Mouse (Mus musculus): ENCODE measurements at regions not wholly inside any gene's neighbourhood (a gene's known extent, or its start where the extent isn't known, plus 50 kb on each side); places are given as distances from the start of the nearest gene placed in this dataset.

DNA sequence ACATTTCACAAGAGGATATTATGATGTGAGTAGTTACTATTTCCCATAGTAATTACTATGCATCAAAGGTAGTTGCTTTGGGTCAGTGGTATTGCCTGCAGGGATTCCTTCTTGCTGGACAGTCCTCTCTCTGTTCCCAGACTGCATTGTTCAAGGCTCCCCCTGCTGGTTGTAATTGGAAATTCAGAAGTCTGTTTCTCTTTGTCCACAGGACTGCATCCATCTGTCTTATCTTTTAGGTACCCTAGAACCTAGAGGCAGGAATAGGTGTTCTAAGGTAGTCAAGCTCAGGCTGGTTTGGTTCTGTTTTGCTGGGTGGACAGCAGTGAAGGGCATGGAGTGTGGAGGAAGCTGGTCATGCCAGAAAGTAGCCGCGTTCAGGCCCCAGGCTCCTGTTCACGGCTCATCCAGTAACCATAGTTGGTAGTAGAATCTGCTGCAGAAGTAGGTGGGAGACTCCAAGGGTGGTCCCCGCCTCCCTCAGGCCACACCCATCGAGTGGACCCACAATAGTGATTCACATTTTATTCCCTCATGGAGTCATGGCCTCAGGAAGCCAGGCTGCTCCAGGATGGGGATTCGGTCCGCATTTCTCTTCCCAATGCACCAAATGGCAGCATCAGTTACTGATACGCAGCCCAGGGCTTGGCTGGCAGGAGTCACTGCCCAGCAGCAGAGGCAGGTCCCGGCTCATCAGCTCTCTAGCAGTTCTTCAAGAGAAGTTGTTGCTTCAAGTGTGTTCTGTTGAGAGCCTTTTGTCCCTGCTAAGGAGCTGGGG, 51.7 kb upstream of the Caprin1 start:
- DNase-seq (ENCODE audit: low spot score in 2 of 2) = peak in 1 of 2 experiments; percentile 67

DNA sequence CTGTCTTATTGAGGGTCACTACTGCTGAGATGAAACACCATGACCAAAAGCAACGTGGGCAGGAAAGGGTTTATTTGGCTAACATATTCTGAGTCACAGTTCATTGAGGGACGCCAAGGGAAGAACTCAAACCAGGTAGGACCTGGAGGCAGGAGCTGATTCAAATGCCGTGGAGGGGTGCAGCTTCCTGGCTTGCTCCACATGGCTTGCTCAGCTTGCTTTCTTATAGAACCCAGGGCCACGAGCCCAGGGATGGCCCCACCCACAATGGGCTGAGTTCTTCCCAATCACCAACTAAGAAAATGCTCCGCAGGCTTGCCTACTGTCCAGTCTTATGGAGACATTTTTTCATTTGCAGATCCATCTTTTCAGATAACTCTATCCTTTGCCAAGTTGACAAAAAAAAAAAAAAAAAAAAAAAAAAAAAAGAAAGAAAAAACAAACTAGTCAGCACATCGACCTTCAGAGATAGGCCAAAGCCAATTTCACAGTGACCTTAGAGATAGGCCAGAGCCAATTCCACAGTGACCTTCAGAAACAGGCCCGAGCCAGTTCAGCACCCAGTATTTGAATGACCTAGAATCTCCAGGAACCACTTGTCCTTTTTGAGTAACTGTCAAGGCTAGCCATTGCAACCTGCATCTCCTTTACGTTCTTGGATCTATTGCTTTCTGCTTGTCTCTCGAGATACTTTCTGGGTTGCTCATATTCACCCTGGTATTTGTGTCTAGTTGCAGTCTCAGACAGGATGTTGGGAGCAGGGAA, 52.5 kb upstream of the Caprin1 start:
- no peak for DNase-seq (ENCODE audit: low spot score in 2 of 2)

DNA sequence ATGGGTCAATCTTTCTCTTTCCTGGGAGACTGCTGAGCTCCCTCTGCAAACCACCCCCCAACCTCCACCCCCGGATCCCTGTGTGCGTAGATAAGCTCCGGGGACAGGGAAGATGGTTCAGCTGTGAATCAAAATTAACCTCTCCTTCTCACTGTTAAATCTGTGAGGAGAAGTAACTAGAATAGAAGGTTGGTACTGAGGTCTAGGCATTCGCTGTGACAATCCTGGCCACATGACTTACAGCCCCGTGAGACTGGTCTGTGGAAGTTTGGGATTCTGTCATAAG, 53.0 kb upstream of the Caprin1 start:
- no peak for DNase-seq (ENCODE audit: low spot score in 2 of 2)

DNA sequence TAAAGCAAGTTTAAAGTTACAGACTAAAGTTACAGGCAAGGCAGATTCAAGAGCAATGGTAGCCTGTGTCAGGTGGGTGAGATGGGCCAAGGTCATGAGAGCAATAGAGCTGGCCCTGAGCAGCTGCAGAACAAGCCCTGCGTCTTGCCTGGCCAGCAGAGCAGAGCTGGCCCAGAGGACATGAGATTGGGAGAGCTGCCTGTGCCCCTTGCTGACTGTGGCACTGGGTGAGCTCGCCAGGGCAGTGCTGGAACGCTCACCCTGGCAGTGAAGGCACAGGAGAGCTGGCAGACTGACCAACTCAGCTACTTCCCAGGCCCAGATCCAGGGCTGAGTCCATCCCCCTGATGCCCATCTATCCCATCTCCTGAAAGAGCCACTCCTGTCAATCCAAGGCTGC, 53.7 kb upstream of the Caprin1 start:
- DNase-seq (ENCODE audit: low spot score in 2 of 2) = no peak

DNA sequence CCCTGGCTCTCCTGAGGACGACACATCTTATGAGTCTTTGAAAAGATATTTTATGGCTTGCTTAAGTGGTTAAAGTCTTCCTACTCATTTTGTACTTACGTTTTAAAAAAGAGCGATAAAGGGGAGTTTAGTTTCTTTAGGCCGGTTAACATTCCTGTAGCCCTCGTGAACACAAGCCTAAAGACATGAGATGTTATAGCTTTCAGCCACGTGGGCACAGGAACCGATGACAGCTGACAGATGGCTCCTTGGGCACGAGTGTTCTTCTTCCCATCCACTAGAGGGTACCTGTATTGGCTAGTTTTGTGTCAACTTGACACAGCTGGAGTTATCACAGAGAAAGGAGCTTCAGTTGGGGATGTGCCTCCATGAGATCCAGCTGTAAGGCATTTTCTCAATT, 63.8 kb upstream of the Caprin1 start:
- DNase-seq (ENCODE audit: low spot score in 2 of 2) = no peak

DNA sequence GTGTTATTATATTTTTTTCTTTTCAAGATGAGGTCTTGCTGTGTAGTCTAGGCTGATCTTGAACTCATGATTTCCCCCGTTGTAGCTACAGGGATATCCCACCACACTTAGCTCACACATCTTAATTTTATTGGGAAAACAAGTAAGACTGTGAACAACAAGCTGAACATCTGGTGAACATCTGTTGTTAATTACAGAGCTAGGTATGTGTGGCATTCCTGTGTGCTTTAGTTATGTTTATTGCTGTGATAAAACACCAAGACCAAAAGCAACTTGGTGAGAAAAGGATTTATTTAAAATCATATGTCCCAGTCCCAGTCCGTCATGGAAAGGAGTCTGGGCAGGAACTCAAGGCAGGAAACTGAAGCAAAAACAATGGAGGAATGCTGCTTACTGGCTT, 66.8 kb upstream of the Caprin1 start:
- DNase-seq (ENCODE audit: low spot score in 2 of 2) = no peak

DNA sequence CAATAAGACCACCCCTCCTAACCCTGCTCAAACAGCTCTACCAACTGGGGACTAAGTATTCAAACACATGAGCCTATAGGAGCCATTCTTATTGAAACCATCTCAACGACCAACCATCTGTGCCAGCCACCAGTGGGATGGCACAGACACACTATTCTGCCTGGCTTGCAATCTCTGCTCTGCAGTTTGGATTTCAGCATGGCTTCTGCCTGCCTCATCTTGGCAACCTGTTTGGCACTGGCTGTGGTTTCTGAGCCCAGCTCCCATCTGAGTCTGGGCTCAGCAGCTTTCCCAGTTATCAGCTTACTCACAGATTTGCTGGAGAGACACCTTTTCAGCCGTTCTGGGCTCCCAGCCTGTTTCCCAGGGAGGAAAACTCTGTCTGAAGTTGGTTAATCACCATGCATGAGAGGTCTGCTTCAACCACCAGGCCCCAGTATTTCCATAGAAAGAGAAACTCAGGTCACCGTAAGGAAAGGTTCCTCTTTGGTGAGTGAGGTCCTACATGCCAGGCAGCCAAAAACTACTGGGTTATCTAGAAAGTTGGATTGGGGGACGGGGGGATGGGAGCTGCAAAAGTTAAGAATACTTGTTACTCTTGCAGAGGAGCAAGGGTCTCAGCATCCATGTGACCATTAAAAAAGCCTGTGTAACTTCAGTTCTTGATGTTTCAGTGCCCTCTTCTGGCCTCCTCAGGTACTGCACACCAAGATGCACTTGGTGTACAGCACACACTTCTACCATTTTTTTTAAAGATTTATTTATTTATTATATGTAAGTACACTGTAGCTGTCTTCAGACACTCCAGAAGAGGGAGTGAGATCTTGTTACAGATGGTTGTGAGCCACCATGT, 68.1 kb upstream of the Caprin1 start:
- peak; percentile 23 to 56 for DNase-seq (ENCODE audit: low spot score in 2 of 2)

DNA sequence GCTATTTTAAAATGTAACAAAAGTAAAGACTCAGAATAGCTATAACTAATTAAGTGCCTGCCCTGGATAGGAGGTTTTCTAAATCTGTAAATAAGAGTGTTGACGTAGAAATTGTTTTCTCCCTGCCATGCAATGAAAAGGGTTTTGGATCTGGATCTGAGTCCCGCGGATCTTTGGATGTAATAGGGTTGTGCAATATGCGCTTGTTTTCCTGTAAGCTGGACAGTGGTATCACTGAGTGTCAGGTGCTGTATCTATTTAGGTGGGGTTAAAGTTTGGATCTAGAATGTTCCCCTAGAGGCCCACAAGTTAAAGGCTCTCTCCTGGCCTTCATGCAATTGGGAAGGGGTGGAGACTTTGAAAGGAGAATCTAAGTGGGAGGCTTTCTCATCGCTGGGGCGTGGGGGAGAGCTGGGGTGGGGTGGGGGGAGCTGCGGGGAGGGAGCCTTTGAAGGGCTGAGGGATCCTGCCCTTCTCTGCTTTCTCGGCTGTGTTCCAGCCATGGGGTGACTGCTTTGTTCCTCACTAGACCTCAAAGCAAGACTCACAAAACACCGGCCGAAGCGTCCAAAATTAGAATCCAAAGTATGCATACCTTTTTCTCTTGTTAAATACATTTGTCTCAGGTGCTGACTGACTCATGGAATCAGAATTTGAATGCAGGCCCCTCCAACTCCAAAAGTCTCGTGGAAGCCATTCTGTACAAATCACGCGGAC, 70.0 kb upstream of the Caprin1 start:
- DNase-seq (ENCODE audit: low spot score in 2 of 2) = no peak

DNA sequence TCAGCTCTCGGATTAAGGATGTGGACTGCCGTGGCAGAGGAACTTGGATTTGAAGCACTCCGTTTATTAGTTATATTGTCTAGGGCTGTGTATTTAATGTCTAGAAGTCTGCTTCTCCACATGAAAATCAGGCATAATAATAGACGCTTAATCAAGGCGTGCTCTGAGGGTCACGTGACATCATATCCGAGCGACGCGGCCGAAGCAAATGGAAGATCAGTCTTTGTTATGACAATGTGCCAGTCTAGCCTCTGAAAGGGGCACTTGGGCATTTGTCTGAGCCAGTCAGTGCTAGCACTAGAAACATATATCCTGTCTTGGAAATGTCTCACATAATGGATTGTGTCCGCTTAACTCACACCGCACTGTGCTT, 70.5 kb upstream of the Caprin1 start:
- no peak for DNase-seq (ENCODE audit: low spot score in 2 of 2)

DNA sequence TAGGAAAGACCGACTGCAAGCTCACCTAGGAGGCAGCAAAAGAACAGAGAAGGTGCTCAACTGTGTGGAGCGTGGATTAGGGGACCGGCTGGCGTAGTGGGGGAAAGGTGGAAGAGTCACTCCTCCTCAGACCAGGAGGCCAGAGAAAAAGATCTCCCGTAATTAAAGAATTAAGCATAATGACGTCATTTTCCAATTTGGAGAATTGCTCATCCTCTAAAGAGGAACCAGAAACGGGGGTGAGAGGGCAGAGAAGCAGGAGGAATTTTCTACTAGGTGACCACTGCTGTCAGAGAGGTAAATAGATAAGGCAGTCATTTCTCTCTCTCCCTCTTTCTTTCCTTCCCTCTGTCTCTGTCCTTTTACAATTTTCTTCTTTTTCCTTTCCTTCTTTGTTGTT, 71.2 kb upstream of the Caprin1 start:
- no peak for DNase-seq (ENCODE audit: low spot score in 2 of 2)

DNA sequence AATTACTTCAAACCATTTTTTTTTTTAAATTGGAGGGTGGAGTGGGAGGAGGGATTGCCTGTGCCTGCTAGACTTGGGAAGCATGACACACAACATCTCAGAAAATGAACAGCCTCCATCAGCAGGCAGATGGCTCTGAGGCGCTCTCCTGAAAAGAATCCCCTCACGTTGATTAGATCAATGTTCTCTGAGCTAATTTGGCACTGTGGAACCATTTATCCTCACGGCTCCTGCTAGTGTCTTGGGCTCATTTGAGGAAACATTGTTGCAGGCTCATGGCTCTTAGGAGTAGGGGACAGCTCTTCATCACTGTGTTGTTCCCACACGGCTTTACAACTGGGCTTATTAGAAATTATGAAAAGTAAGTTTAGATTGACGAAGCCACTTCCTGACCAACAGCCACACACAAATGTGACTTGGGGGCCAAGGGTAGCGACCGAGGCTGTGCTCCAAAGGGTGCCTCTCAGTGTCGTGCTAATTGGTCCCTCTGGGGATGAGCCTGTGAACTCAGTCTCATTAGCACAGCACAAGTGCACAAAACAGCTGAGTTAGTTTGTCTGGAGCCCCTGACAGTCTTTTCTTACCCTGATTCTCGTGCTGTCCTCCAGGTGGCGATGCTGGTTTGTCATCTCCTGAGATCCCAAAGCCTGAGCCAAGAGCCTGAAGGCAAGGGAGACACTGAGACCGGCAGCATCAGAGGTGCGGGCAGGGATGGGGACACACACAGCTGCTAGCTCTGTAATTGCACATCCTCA, 74.2 kb upstream of the Caprin1 start:
- DNase-seq (ENCODE audit: low spot score in 2 of 2) = peak; percentile 70 to 87

DNA sequence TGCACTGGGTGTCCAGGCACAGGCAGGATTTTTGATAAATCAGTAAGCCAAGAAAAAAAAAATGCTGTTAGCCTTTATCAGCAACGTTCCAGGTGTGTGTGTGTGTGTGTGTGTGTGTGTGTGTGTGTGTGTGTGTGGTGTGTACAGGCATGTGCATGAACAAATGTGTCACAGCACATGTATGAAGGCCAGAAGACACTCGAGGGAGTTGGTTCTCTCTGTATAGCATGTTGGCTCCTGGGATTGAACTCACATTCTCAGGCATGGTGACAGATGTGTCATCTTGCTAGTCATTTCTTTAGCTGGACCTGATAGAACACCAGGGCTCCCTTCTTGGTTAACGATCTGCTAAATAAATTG, 74.8 kb upstream of the Caprin1 start:
- DNase-seq (ENCODE audit: low spot score in 2 of 2) = no peak

DNA sequence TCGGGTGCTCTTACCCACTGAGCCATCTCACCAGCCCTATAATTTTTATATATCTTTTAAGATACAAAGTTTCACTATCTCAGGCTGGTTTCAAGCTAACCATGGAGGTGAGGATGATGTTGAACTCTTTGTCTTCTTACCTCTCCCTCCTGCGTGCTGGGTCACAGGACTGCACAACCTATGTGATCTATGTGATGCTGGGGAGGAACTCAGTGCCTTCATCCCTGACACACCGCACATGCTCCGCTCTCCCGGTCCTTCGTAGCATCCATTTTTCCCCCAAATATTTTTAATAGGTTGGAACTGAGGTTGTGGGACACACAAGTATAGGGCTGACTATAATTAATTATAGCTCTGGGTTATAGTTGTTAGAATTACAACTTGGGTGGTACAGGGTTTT, 75.9 kb upstream of the Caprin1 start:
- no peak for DNase-seq (ENCODE audit: low spot score in 2 of 2)

DNA sequence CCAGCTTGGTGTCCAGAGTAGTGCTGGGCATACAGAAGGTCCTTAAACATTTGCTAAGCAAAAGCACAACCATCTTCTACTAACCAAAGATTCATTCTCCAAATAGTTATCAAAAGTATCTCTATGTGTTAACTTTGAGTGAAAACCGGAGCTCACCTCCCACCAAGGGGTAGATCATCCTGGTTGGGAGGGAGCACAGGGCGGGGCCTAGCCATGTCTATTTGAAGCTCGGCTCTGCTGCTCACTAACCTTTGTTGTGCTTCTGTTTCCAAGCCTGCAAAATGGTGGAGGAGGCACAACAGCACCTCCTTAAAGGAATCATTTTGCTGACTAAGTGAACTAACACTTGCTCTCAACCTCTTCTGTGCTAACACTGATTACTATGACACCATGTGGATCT, 77.0 kb upstream of the Caprin1 start:
- DNase-seq (ENCODE audit: low spot score in 2 of 2) = no peak

DNA sequence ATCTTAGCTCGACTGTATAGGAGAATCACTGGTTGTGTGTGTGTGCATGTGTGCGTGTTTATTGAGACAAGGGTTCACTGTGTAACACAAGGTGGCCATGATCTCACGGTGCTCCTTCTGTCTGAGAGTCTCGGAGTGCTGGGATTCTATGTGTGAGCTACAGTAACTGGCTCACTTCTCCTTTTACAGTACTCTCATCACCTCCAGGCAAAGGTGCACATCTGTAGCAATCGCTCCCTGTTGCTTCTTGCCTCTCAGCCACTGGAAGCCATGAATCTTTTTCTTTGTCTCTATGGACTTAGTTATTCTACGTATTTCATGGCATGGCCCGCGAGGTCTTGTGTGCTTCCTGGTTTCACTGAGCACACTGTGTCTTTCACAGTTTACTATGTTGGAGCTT, 78.3 kb upstream of the Caprin1 start:
- no peak for DNase-seq (ENCODE audit: low spot score in 2 of 2)

DNA sequence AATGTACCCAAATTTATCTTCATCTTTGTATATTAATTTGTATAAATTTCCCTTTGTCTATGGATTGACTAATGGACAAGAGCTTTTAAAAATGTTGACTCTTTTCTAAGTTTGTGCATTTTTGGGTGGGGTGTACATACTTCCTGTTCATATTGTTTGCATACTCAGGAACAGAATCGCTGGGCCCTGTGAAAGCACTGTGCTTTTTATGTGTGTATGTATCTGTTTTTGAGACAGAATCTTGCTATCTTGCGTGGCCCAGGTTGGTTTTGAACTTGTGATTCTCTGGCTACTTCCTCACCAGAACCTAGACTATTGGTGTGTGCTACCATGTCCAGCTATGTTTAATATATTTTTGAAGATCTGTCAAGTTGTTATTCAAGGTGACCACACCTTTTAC, 78.8 kb upstream of the Caprin1 start:
- no peak for DNase-seq (ENCODE audit: low spot score in 2 of 2)

DNA sequence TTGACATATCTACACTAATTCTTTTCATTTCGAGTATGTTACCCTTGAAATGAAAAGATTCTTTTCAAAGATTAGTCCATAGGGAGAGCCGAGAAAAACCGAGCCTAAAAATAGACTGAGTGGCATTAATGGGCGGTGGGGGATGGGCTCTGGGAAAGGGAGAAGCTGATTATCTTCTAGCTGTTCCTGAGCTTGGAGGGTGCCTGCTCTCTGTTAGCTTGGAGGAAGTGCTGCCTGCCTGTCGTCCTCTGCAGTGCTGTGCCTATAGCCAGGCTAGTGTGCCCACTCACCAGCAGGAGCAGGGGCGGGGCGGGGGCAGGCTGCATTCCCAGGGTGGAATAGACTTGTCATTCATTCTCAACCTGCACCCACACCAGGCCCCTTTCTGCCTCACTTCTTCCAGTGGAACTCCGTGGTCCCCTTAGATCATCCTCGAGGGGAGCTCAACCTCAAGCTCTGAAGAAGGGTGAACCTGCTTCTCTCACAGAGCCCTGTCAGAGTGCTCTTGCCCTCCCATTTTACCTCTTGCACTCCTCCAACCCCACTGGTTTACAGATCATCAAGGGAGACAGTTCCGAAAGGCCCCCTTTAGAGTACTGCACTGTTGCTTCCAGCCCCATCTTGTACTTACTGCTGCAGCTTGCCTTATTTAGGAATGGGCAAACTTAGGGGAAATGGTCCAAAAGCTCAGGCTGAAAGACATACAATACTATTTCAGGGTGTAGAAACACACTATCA, 76.6 kb upstream of the Lmo2 start:
- DNase-seq (ENCODE audit: low spot score in 2 of 2) = peak; percentile 59 to 75

DNA sequence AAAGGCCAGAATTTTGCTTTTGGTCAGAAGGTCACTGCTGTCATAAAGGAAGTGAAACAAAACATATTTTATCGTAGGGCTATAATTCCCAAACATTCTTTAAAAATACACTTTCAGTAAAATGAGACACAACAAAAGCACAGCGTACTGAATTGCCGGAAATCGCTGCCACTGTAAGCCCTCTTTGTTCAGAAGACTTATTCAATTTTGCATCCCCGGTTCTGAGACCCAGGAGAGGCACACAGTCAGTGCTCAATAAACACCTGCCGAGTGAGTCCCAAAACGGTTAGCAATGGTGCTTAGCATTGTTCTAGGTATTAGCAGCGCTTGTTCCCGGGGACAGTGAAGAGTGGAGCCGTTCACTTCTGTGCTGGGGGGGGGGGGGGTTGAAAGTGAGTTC, 72.9 kb upstream of the Lmo2 start:
- DNase-seq (ENCODE audit: low spot score in 2 of 2) = no peak

DNA sequence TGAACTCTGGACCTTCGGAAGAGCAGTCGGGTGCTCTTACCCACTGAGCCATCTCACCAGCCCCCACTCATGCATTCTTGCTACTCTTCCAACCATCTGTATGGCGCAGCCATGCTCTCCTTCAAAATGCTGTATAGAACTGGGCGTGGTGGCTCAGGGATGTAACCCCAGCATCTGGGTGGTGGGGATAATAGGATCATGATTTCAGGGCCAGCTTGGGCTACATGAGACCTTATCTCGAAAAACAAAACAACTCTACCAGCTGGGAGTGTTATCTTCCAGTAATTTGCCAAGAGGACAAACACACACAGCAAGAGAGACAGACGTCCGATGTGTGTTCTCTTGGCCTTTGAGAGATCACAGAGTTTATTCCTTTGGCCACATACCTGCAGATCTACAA, 69.8 kb upstream of the Lmo2 start:
- DNase-seq (ENCODE audit: low spot score in 2 of 2) = no peak

DNA sequence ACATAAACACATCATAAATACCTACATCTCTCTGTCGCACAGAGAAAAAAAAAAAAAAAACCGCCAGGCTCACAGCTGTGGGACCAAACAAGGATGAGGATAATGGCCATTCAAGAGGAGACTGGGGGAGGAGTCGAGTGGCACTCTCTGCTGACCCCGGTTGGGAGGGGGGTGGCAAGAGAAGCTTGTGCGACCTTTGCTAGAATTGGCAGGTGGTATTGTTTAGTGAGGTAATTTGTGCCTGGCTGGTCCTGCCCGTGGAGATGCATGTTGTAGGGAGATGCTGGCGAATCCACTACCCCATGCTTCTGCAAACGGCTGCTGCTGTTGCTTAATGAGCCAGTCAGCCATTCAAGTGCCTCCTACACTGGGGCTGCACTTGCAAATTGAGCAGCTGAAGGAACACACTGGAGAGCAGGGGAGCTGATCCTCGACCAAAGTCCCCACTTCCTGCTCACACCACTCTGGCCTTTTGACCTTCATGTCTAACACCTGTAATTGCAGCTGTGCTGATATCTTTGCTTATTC, 66.5 kb upstream of the Lmo2 start:
- peak in 1 of 2 experiments; percentile 28 for DNase-seq (ENCODE audit: low spot score in 2 of 2)

Measured in layer of hippocampus, adult 18-20 months (tissue).